Mouse (Mus musculus): ENCODE measurements around the gene Mmp9. TPM values are rescaled to one million over a fixed set of nuclear protein-coding genes. Genes with fewer than 3 reads are reported as not detected.

Mmp9 gene
- total RNA-seq, 1 experiment = 7.0 TPM

- H3K9ac ChIP-seq (ENCODE audit: insufficient read depth, low read depth, low read length, poor library complexity, severe bottlenecking) = no peak overlapping the region
- in situ Hi-C loops (cut with MboI; ENCODE audit: low sequenced_read_pairs in 2 of 2, unreplicated experiment in 2 of 2) = no loop called here
- H3K36me3 ChIP-seq (ENCODE audit: control insufficient read depth, insufficient read depth, low read length, poor library complexity, severe bottlenecking) = peaks cover 73% of the 10 kb centered on the region
- TF ChIP-seq ZNF384 (IDR thresholded peaks at IDR 0.05; ENCODE audit: low read depth, low read length) (no peak), CHD2 (IDR thresholded peaks at IDR 0.05; ENCODE audit: low read depth, low read length) (no peak), ZC3H11A (IDR thresholded peaks at IDR 0.05; ENCODE audit: borderline replicate concordance, low read depth, low read length) (no peak), HCFC1 (IDR thresholded peaks at IDR 0.05; ENCODE audit: borderline replicate concordance, insufficient read depth, low read length) (no peak)
- no peak overlapping the region for H3K4me3 ChIP-seq (ENCODE audit: insufficient read depth in 1 of 2, low read depth in 1 of 2, low read length in 2 of 2, poor library complexity in 1 of 2, severe bottlenecking in 1 of 2)
- no peak overlapping the region for H3K27ac ChIP-seq (ENCODE audit: insufficient read depth, low read depth, low read length, poor library complexity, severe bottlenecking)
- no peaks in the 10 kb centered on the region for H3K4me1 ChIP-seq (ENCODE audit: control insufficient read depth in 2 of 2, insufficient read depth in 2 of 2, low read length in 2 of 2, poor library complexity in 1 of 2)
- H3K9me3 ChIP-seq (ENCODE audit: control insufficient read depth, insufficient read depth, low read depth, low read length) = no peaks in the 10 kb centered on the region
- DNase-seq (ENCODE audit: low read depth, low spot score) = no peak
These were observed 40.7 kb upstream of the Mmp9 start for GRCm38 (mm10) chr2:164899723-164900459.

DNA sequence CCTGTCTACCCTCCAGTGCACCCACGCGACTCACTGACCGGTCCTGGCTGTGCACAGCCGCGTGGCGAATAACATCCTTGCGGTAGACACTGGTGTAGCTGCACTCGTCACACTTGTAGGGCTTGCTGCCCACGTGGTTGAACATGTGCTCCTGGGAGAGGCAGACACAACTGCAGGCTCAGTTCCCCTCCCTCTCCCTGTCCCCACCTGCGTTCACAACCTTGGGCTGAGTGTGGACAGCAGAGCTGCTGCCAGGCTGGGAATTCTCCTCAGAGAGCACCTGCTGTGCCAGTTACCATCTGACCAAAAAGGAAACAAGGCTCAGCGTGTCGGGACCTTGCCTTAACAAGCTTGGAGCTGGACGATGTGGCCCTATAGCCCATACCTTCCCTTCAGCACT lies 39.2 kb upstream of the Mmp9 start:
- Histone ChIP-seq H3K9ac (ENCODE audit: insufficient read depth, low read depth, low read length, poor library complexity, severe bottlenecking) (no peak overlapping the region), H3K4me3 (ENCODE audit: insufficient read depth in 1 of 2, low read depth in 1 of 2, low read length in 2 of 2, poor library complexity in 1 of 2, severe bottlenecking in 1 of 2) (no peak overlapping the region), H3K27ac (ENCODE audit: insufficient read depth, low read depth, low read length, poor library complexity, severe bottlenecking) (no peak overlapping the region), H3K4me1 (ENCODE audit: control insufficient read depth in 2 of 2, insufficient read depth in 2 of 2, low read length in 2 of 2, poor library complexity in 1 of 2) (no peaks in the 10 kb centered on the region), H3K36me3 (ENCODE audit: control insufficient read depth, insufficient read depth, low read length, poor library complexity, severe bottlenecking) (peaks cover 70% of the 10 kb centered on the region), H3K9me3 (ENCODE audit: control insufficient read depth, insufficient read depth, low read depth, low read length) (no peaks in the 10 kb centered on the region)
- no peak for DNase-seq (ENCODE audit: low read depth, low spot score)
- no peak for TF ChIP-seq MAFK (IDR thresholded peaks at IDR 0.05; ENCODE audit: insufficient read depth, low read depth, low read length)
- no peak for TF ChIP-seq CHD2 (IDR thresholded peaks at IDR 0.05; ENCODE audit: low read depth, low read length)
- no peak for TF ChIP-seq HCFC1 (IDR thresholded peaks at IDR 0.05; ENCODE audit: borderline replicate concordance, insufficient read depth, low read length)
- no peak for TF ChIP-seq ZC3H11A (IDR thresholded peaks at IDR 0.05; ENCODE audit: borderline replicate concordance, low read depth, low read length)
- TF ChIP-seq ZNF384 (IDR thresholded peaks at IDR 0.05; ENCODE audit: low read depth, low read length) = no peak
- in situ Hi-C loops (cut with MboI; ENCODE audit: low sequenced_read_pairs in 2 of 2, unreplicated experiment in 2 of 2) = no loop called here

DNA sequence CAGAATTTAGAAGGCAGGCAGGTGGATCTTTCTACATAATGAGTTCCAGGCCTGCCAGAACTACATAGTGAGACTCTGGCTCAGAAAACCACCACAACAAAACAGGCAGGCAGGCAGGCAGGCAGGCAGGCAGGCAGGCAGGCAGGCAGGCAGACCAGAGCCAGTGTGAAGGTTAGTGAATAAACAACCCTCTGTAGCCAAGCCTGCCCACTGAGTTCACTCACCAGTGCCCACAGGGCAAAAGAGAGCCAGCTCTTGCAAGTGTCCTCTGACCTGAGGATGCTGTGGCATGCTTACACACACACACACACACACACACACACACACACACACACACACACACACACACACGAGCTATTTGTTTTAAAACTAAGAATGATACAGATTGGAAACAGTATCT lies 37.1 kb upstream of the Mmp9 start:
- in situ Hi-C loops (cut with MboI; ENCODE audit: low sequenced_read_pairs in 2 of 2, unreplicated experiment in 2 of 2) = no loop called here
- TF ChIP-seq ZC3H11A (IDR thresholded peaks at IDR 0.05; ENCODE audit: borderline replicate concordance, low read depth, low read length) = no peak
- no peak for TF ChIP-seq MAFK (IDR thresholded peaks at IDR 0.05; ENCODE audit: insufficient read depth, low read depth, low read length)
- no peak for TF ChIP-seq HCFC1 (IDR thresholded peaks at IDR 0.05; ENCODE audit: borderline replicate concordance, insufficient read depth, low read length)
- no peak for TF ChIP-seq CHD2 (IDR thresholded peaks at IDR 0.05; ENCODE audit: low read depth, low read length)
- no peak for TF ChIP-seq ZNF384 (IDR thresholded peaks at IDR 0.05; ENCODE audit: low read depth, low read length)
- Histone ChIP-seq H3K9me3 (ENCODE audit: control insufficient read depth, insufficient read depth, low read depth, low read length) (no peaks in the 10 kb centered on the region), H3K9ac (ENCODE audit: insufficient read depth, low read depth, low read length, poor library complexity, severe bottlenecking) (no peak overlapping the region), H3K36me3 (ENCODE audit: control insufficient read depth, insufficient read depth, low read length, poor library complexity, severe bottlenecking) (peaks cover 75% of the 10 kb centered on the region), H3K4me3 (ENCODE audit: insufficient read depth in 1 of 2, low read depth in 1 of 2, low read length in 2 of 2, poor library complexity in 1 of 2, severe bottlenecking in 1 of 2) (no peak overlapping the region), H3K27ac (ENCODE audit: insufficient read depth, low read depth, low read length, poor library complexity, severe bottlenecking) (no peak overlapping the region), H3K4me1 (ENCODE audit: control insufficient read depth in 2 of 2, insufficient read depth in 2 of 2, low read length in 2 of 2, poor library complexity in 1 of 2) (peaks cover 0 to 3% of the 10 kb centered on the region in 2 experiments; a peak in 1 of 4 replicates)
- no peak for DNase-seq (ENCODE audit: low read depth, low spot score)

GRCm38 (mm10) chr2:164906071-164906470 lies 34.5 kb upstream of the Mmp9 start:
- no peaks in the 10 kb centered on the region for H3K9me3 ChIP-seq (ENCODE audit: control insufficient read depth, insufficient read depth, low read depth, low read length)
- peaks cover 2 to 7% of the 10 kb centered on the region in 2 experiments; a peak in 1 of 4 replicates for H3K4me1 ChIP-seq (ENCODE audit: control insufficient read depth in 2 of 2, insufficient read depth in 2 of 2, low read length in 2 of 2, poor library complexity in 1 of 2)
- no peak for TF ChIP-seq MAFK (IDR thresholded peaks at IDR 0.05; ENCODE audit: insufficient read depth, low read depth, low read length)
- TF ChIP-seq HCFC1 (IDR thresholded peaks at IDR 0.05; ENCODE audit: borderline replicate concordance, insufficient read depth, low read length) = no peak
- TF ChIP-seq ZNF384 (IDR thresholded peaks at IDR 0.05; ENCODE audit: low read depth, low read length) = no peak
- no peak for TF ChIP-seq ZC3H11A (IDR thresholded peaks at IDR 0.05; ENCODE audit: borderline replicate concordance, low read depth, low read length)
- TF ChIP-seq CHD2 (IDR thresholded peaks at IDR 0.05; ENCODE audit: low read depth, low read length) = no peak
- no peak overlapping the region for H3K4me3 ChIP-seq (ENCODE audit: insufficient read depth in 1 of 2, low read depth in 1 of 2, low read length in 2 of 2, poor library complexity in 1 of 2, severe bottlenecking in 1 of 2)
- no peak overlapping the region for H3K9ac ChIP-seq (ENCODE audit: insufficient read depth, low read depth, low read length, poor library complexity, severe bottlenecking)
- peak; percentile 24 for DNase-seq (ENCODE audit: low read depth, low spot score)
- H3K36me3 ChIP-seq (ENCODE audit: control insufficient read depth, insufficient read depth, low read length, poor library complexity, severe bottlenecking) = peaks cover 62% of the 10 kb centered on the region
- H3K27ac ChIP-seq (ENCODE audit: insufficient read depth, low read depth, low read length, poor library complexity, severe bottlenecking) = no peak overlapping the region
- in situ Hi-C loops (cut with MboI; ENCODE audit: low sequenced_read_pairs in 2 of 2, unreplicated experiment in 2 of 2) = no loop called here
